Mouse (Mus musculus): ENCODE data around the gene Apeh. TPM values are rescaled to one million over a fixed set of nuclear protein-coding genes. Genes with fewer than 3 reads are reported as not detected.

Gene Apeh
- total RNA-seq, 2 experiments from 2014 or later: 33.9 to 36.6 TPM

DNA sequence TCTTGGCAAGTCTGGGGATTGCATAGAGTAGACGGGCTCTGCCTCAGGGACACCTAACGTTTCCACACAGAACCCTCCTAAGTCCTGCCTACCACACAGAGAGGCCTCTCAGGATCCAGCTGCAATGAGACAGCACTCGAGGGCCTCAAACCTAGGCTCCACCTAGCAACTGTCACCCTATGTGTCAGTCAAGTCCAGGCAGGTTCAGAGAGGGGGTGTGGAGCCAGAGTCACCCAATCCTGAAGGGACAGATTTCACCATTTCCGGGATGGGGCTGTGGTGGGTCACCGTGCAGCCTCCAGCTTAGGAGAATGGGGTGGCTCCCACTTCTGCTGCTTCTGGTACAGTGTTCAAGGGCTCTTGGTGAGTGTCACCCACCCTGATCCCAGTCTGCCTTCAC, 14.2 kb downstream of the Apeh start, which contains the start of gene Mst1:
Gene Mst1 (plus strand): TSS at position 269 of the 400 bp plus-strand sequence.
- DNase-seq: no peak

DNA sequence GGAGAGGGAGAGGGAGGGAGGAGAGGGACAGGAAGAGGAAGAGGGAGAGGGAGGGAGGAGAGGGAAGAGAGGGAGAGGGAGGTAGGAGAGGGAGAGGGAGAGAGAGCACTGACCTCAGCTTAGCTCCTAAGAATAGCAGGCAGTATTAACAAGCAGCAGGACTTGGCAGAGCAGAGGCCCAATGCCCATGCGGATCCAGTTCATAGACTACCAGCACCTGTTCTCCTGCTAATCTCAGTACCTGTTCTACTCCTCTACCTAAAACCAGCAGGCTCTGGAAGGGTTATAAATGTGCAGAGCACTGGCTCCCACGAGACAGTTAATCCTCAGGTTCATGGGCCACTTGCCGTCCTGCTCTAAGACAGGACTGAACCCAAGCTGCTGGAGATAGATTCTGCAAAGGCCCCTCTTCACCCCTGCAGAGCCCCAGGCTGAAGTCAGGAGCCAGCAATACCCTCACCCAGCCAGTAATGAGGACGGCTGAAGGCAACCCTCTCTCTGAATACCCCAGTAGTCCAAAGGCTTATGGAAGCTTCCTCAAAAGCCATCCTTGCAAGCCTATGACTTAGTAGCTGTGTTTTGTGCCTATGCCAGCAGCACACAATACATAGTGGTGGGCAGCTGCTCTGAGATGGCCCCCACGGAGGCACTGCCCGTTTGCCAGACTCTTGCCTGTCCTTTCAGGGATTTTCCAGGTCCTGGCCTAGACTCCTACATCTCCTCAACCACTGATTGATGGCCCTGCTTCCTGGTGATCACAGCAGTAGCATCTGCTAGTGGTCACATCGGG, 21.1 kb downstream of the Apeh start:
- DNase-seq: no peak

DNA sequence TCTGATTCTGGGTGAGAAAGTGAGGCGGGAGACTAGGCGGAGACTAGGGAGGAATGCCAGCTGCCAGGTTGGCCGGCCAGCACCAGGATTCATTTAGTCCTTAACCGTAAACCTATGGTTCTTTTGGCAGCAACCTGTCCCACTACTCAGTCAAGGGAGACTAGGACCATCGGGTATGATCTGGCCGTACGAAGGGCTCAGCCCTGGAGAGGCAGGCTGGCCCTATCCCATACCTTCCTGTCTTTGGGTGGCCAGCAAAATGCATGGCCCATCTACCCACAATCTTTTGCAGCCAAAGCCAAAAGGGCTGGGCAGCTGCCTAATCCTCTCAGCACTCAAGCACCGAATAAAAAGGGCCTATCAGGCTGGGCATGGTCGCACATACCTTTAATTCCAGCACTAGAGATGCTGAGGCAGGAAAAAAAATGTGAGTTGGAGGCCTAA, 21.9 kb downstream of the Apeh start:
- no peak for DNase-seq

GRCm38 (mm10) chr9:108071801-108072200, 22.6 kb downstream of the Apeh start:
- DNase-seq: no peak

DNA sequence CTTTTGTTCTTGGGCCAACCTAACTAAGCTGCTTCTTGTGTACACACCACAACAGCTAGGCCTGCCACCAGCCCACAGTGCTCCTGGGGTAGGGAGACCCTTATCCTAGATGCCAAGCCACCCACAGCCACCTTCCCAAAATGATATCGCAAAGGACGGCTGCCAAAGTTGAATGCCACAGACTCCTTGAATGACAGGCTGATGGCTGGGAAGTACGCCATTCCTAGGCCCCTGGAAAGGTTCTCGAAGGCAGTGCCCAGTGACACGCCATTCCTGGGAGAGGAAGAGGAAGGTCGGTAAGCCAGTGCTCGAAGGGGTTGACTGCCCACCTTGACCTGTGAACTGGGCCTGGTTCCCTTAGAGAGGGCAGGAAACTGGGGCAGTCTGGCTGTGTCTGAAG, 24.9 kb downstream of the Apeh start:
- DNase-seq: no peak

DNA sequence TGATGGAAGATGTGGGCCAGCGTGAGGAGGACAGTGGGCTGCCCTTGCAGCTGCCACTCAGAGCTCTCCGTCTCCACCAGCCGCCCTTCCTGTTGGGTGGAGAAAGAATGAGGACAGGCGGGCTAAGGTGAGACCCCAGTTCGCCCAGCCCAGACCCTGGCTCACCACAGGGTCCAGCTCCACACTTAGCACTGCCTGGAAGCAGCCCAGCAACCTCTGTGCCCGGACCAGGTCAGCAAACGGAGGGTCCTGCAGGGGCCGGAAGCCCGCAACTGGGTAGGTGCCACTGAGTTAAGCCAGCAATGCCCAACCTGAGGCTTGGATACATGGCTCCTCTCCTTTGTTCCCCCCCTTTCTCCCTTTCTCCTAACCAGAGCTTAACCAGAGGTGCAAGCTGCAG, 25.4 kb downstream of the Apeh start:
- no peak for DNase-seq

DNA sequence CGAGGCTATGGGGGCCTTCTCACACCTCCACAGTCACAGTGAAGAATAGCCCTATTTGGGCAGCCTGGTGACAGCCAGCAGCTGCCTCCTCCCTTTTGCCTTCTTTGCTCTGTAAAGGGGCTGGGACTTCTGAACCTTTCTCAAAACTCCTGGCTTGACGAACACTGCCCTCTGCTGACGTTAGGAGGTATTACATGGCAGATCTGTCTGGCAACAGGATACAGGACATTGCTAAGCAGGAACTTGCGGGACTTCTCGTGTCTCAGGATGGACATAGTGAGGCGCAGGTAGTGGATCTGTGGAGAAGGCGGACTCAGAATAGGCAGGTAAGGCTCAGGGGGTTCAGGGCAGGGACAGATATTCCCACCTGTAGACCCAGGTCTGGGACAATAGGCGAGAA, 26.5 kb downstream of the Apeh start:
- DNase-seq: peak; percentile 85

- DNase-seq: no peak
These were observed 27.2 kb downstream of the Apeh start for GRCm38 (mm10) chr9:108067199-108067598.

- peak; percentile 61 for DNase-seq
These were observed 28.9 kb downstream of the Apeh start for GRCm38 (mm10) chr9:108065491-108066011.

DNA sequence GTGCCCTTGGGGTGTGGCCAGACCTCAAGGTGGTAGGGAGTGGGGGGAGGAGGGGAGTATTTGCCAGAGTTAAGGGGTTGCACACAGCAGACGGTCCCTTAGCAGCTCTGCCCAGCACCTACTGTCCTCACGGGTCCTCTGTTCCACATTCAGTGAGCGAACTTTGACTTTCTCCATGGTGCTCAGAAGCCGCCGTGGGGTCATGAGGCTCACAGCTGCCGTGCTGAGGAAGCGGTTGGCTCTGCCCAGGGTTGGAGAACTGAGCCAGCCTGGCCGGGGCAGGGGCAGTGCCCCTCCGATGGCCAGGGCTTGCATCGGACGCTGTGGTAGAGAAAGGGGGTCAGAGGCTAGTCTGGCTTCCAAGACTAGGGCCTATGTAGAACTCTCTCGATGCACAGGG, 31.0 kb downstream of the Apeh start:
- DNase-seq: no peak

- DNase-seq: no peak
These were observed 32.3 kb downstream of the Apeh start for GRCm38 (mm10) chr9:108062142-108062541.

DNA sequence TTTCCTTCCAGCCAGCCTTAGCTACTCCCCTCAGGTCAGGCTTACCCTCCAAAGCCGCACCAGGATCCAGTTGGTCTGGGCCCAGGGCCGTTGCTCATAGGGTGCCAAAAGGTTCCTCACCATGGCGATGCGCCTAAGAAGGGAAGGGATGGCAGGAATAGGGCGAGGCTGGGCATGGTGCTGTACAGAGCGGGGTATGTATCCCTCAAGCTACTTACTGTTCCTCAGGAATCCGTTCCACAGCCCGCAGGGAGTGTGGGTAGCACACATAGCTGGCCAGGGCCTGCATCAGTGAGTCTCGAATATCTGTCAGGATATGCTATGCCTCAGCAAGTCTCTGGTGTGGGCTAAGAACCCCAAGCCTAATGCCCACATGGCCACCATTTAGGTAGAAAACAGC, 36.1 kb downstream of the Apeh start:
- peak; percentile 9 for DNase-seq

DNA sequence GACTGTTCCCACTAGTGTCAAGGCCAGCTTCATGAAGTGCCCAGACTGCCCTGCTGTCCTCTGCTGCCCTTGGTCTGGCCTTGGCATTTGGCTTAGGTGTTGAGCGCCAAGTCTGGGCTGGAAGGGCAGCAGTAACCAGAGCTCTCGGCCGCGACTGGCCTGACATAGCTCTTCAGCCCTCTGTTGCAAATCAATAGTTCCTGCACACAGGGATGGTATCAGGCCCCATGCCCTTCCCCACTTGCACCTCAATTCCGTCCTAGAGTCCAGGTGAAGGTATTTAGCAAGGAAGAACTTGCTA, 37.2 kb downstream of the Apeh start:
- DNase-seq: peak; percentile 51

DNA sequence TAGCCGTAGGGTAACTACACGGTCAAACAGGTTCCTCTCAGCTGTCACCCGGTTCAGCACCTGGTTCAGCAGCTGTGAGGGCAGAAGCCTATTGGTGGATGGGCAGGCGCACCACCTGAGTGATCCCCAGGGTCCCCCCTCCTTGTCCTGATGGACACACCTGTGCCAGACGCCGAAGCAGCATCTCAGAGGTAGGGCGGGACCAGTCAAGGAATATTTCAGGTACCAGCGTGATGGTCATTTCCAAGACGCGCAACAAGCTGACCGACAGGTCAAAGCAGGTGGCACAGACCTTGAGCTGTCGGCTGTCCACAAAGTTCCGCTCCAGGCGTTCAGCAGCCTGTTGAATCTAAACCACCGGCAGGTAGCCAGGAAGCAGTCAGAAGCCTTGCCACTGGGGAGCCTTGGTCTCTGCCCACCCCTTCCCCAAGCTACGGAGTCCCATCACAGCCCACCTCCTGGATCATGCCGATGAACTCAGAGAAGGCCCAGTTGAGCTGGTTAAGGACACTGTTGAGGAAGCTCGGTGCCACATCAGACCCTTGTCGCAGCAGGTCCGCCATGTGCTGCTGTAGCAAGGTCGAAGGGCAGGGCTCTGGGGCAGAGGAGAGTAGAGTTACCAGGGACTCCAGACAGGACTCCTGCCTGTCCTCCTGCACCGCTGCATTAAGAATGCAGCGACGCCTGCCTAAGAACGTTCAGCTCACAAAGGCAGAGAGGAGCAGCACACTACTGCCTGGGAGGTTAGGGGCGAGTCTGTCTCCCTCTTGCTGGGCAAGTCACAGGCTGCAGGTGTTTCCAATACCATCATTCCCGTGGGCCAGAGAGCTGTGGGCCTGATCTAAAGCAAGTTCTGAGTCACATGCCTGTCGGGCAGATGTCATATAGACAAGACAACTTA, 37.8 kb downstream of the Apeh start:
- no peak for DNase-seq

GRCm38 (mm10) chr9:108055661-108056237, 38.7 kb downstream of the Apeh start:
- DNase-seq: no peak

GRCm38 (mm10) chr9:108055061-108055460, 39.3 kb downstream of the Apeh start:
- no peak for DNase-seq

GRCm38 (mm10) chr9:108054331-108055040, 39.9 kb downstream of the Apeh start:
- DNase-seq: peak; percentile 15

- DNase-seq: peak; percentile 24
These were observed 40.7 kb downstream of the Apeh start for GRCm38 (mm10) chr9:108053665-108054225.

GRCm38 (mm10) chr9:108052885-108053664, 41.3 kb downstream of the Apeh start, which contains the start of gene Amigo3:
Gene Amigo3, plus strand, starts transcription at chr9:108053159.
- peak; percentile 97 for DNase-seq

GRCm38 (mm10) chr9:108052411-108052810, 42.0 kb downstream of the Apeh start:
- no peak for DNase-seq

GRCm38 (mm10) chr9:108051931-108052220, 42.5 kb downstream of the Apeh start:
- DNase-seq: no peak

Data from gastrocnemius, postnatal 10 days (tissue).